Mouse (Mus musculus) megakaryocyte progenitor cell, adult 5-6 weeks (primary cell): ENCODE measurements around the gene Irf1. TPM values are rescaled to one million over a fixed set of nuclear protein-coding genes. Genes with fewer than 3 reads are reported as not detected.
A peak's percentile ranks its signal among the peaks of the same experiment; 100 is the strongest.

ENCODE experiments used
- ATAC-seq: replicated peaks from 2 replicates; pipeline ENCODE4 v1.8.0; 2016; ENCODE audit warnings: mild to moderate bottlenecking, moderate TSS enrichment, inconsistent platforms; ENCODE audit not compliant: poor library complexity
- total RNA-seq, 2 experiments: library from RNA; stranded (forward) in 1 of 2; stranded (reverse) in 1 of 2; fragments of 157-497, 149-512 nt in 1 of 2; fragments of 200-1000 nt in 1 of 2; gene quantifications; 2 replicates each; pipeline versions ENCODE4 v1.2.3 to v1.2.4; 2015 to 2017

The Irf1 gene
- total RNA-seq (2015) (25.0 and 29.8 TPM in 2 replicates), total RNA-seq (2017) (32.9 and 46.8 TPM in 2 replicates)

GRCm38 (mm10) chr11:53769760-53770124, at the start of gene Irf1:
Gene Irf1, plus strand, starts transcription at chr11:53770014.
- ATAC-seq, result peak; percentile 85

GRCm38 (mm10) chr11:53720715-53721114, 49.1 kb upstream of the Irf1 start, which contains the start of gene Il5:
Gene Il5, plus strand, starts transcription at chr11:53720794.
- ATAC-seq, result no peak

GRCm38 (mm10) chr11:53731457-53731856, 38.4 kb upstream of the Irf1 start:
- no peak for ATAC-seq

- no peak for ATAC-seq
These were observed 37.6 kb upstream of the Irf1 start for GRCm38 (mm10) chr11:53732244-53732643.

- no peak for ATAC-seq
These were observed 36.0 kb upstream of the Irf1 start for GRCm38 (mm10) chr11:53733824-53734223.

- no peak for ATAC-seq
These were observed 35.4 kb upstream of the Irf1 start for GRCm38 (mm10) chr11:53734431-53734830.

GRCm38 (mm10) chr11:53734970-53735681, 34.7 kb upstream of the Irf1 start:
- no peak for ATAC-seq

- peak; percentile 87 for ATAC-seq
These were observed 34.0 kb upstream of the Irf1 start for GRCm38 (mm10) chr11:53735682-53736245.

GRCm38 (mm10) chr11:53736771-53737572, 32.8 kb upstream of the Irf1 start:
- peak; percentile 80 for ATAC-seq

DNA sequence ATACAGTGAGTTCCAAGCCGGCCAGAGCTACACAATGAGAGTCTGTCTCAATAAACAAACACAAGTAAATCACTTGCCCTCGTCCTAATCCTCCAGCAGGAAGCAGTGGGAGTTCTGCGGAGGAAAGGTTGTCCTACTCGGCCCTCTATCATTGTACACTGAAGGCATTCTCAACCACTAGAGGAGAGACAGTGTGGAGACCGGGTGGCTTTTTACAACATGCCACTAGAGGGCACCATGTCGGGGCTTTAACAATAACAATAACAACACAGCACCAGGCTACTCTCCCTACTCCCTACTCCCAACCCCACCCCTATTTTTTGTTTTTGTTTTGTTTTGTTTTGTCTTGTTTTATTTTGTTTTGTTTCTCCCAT, 32.3 kb upstream of the Irf1 start:
- ATAC-seq, result peak; percentile 81

- no peak for ATAC-seq
These were observed 27.5 kb upstream of the Irf1 start for GRCm38 (mm10) chr11:53742353-53742752.

- ATAC-seq, result no peak
These were observed 24.6 kb upstream of the Irf1 start for GRCm38 (mm10) chr11:53745260-53745659.

GRCm38 (mm10) chr11:53747985-53748384, 21.8 kb upstream of the Irf1 start:
- peak; percentile 50 for ATAC-seq

GRCm38 (mm10) chr11:53748614-53749013, 21.2 kb upstream of the Irf1 start:
- ATAC-seq, result peak; percentile 86

- no peak for ATAC-seq
These were observed 20.5 kb upstream of the Irf1 start for GRCm38 (mm10) chr11:53749306-53749705.

- no peak for ATAC-seq
These were observed 20.0 kb upstream of the Irf1 start for GRCm38 (mm10) chr11:53749716-53750352.

- no peak for ATAC-seq
These were observed 14.7 kb upstream of the Irf1 start for GRCm38 (mm10) chr11:53755011-53755595.

GRCm38 (mm10) chr11:53757612-53758011, 12.2 kb upstream of the Irf1 start:
- no peak for ATAC-seq

DNA sequence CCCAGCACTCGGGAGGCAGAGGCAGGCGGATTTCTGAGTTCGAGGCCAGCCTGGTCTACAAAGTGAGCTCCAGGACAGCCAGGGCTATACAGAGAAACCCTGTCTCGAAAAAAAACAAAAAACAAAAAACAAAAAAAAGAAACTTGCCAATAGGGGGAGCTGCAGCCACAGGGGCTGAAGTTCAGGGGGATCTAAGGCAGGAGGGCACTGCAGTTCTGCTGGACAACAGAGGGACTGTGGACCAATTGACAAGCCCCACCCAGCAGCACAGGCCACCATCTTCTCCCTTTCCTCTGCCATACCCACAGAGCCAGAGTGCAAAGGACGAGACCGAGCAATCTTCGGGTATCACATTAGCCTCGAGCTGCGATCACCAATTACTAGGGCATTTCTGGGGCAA, 11.8 kb upstream of the Irf1 start:
- ATAC-seq, result 0 out of 2 replicates have a peak, but pooled peaks have one; percentile 56

DNA sequence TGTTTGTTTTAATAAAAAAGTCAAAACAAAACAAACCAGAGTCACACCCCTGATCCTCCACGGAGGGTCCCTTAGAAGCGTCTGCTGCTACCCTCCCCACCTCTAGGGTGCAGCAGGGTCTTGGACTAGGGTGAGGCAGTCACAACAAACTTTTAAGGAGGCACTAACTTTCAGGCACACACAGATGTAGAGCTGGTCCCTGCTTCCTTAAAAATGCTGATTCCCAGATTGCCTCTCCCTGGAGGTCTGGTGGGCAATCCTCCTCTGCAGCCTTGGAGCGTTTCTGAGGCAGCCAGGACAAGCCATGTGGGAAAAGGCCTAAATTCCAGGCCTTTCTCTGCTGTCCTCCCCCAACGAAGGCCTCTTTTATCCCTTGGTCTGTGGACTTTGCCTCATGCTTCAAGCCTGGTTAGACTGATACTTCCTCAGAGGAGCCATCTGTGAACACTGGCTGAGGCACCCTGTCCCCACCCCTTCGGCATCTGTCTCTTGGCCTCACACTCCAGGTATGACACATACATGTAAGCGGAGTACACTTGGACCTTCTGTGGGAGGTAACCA, 10.9 kb upstream of the Irf1 start:
- ATAC-seq, result no peak
